Mouse (Mus musculus) lung, adult 2 months (tissue): ENCODE data around the gene Cldn13.

Experiments
- CTCF ChIP-seq: fragments of 200-500 bp; IDR thresholded peaks from 2 replicates; pipeline ENCODE4 v1.5.1; 2011; ENCODE audit warnings: mild to moderate bottlenecking, low read length, control low read depth; ENCODE audit not compliant: insufficient read depth
- POLR2A ChIP-seq: fragments of 200-500 bp; IDR thresholded peaks from 2 replicates; pipeline ENCODE4 v1.6.1; 2011; ENCODE audit warnings: low read depth, mild to moderate bottlenecking, control low read depth, low read length, borderline replicate concordance; ENCODE audit errors: extremely low read depth

DNA sequence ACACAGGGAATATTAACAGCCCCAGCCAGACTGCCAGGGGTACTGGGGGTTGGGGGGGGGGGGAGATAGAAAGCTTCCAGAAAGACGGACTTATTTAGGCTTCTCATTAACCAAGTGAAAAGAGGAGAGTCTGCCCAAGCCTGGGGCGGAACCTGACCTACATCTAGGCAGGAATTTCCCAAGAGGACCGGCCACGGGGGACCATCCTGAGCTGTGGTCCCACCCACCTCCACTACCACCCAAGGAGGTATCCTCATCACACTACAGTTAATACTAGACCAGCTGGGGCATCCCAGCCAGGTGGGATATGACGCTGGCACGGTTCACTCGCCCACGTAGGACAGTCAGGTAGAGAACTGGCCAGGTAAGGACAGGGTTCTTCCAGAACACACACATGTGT, 42.3 kb downstream of the Cldn13 start:
- TF ChIP-seq CTCF (no peak), POLR2A (no peak)
